Mouse (Mus musculus) midbrain, embryonic 16.5 days (tissue): ENCODE measurements around the gene Pigp. TPM values are rescaled to one million over a fixed set of nuclear protein-coding genes. Genes with fewer than 3 reads are reported as not detected.

ENCODE experiments used
- ATAC-seq: fragments of 200-750 bp; cut with Nextera tagmentation; 2 replicates; pipeline ENCODE4 v1.8.0; 2017; ENCODE audit warnings: moderate TSS enrichment
- H3K27ac ChIP-seq: fragments of 300-500 bp; sonication (generic); 2 replicates; pipeline ENCODE4 v1.5.1; 2014; ENCODE audit warnings: mild to moderate bottlenecking, low read length, mixed read lengths
- H3K27me3 ChIP-seq: fragments of 300-500 bp; sonication (generic); 2 replicates; pipeline ENCODE4 v1.6.1; 2014; ENCODE audit warnings: low read depth, low read length, mixed read lengths; ENCODE audit not compliant: control insufficient read depth, insufficient read depth
- H3K36me3 ChIP-seq: fragments of 300-500 bp; sonication (generic); 2 replicates; pipeline ENCODE4 v1.6.1; 2014; ENCODE audit warnings: mild to moderate bottlenecking, low read length, moderate library complexity, mixed read lengths; ENCODE audit not compliant: control insufficient read depth, insufficient read depth
- H3K4me1 ChIP-seq: fragments of 300-500 bp; sonication (generic); 2 replicates; pipeline ENCODE4 v1.6.1; 2014; ENCODE audit warnings: mild to moderate bottlenecking, low read length, mixed read lengths; ENCODE audit not compliant: control insufficient read depth, insufficient read depth
- H3K4me2 ChIP-seq: fragments of 300-500 bp; sonication (generic); 2 replicates; pipeline ENCODE4 v1.6.1; 2014; ENCODE audit warnings: mild to moderate bottlenecking, low read length, mixed read lengths
- H3K4me3 ChIP-seq: fragments of 300-500 bp; sonication (generic); 2 replicates; pipeline ENCODE4 v1.5.1; 2014; ENCODE audit warnings: low read depth, mild to moderate bottlenecking, low read length, moderate library complexity, mixed read lengths
- H3K9ac ChIP-seq: fragments of 300-500 bp; sonication (generic); 2 replicates; pipeline ENCODE4 v1.6.1; 2014; ENCODE audit warnings: low read depth, low read length, mixed read lengths
- H3K9me3 ChIP-seq: fragments of 300-500 bp; sonication (generic); replicated peaks from 2 replicates; pipeline ENCODE4 v1.6.1; 2014; ENCODE audit warnings: mild to moderate bottlenecking, low read length, mixed read lengths; ENCODE audit not compliant: control insufficient read depth, poor library complexity, severe bottlenecking
- WGBS: fragments of 180-500 bp; shearing (Covaris S2); extraction: QIAGEN DNeasy Blood & Tissue Kit; methylation state at CpG from one replicate; pipeline ENCODE4 v1.1.7; 2014; 5-methylcytosine and 5-hydroxymethylcytosine counted together
- polyA plus RNA-seq: library from polyadenylated mRNA; unstranded; fragments of >200 nt; fragmentation: Nextera tagmentation; extraction: Ambion mirVana; gene quantifications from 2 replicates; pipeline ENCODE4 v1.2.1, GENCODE M21; 2015

Gene Pigp
- polyA plus RNA-seq, 1 experiment from 2014 or later: 113 TPM

DNA sequence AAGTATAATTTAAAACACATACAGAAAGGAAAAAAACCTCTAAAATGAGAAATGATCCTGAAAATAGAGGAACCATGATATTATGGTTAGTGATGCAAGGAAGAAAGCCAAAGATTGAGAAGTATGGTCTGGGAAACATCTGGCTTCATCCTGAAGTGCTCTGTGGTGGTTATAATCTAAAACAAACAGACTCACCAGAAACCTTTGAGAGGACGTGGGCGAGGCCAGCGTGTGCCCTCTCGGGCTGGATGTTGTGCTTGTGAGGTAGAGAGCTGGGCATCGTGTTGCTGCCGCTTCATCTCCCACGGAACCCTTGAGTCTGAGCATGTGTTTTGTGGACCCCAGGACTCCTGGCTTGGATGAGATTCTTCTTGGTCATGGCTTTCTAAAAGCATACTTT, 25.0 kb upstream of the Pigp start:
- no peak for ATAC-seq
- 93% methylated on average over 7 of the region's 7 CpGs for WGBS

DNA sequence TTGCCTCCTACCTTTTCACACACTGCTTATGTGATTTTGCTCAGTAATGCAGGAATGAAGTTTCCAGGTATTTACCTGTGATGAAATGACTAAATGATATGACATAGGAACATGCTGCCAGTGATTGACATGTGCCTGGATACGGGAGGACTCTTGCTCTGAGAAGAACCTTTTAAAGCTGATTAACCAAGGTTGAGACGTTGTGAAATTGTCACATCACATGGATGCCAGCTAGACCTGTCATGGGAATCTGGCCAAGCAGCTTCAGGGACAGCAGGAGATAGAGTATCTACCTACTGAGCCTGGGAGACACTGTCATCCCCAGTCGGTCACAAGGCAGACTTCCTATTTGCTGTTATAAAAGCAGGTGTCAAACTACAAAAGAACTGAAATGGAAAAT, 23.4 kb upstream of the Pigp start:
- H3K9me3 ChIP-seq: no peaks in the 10 kb centered on the region
- WGBS: 65% methylated on average over 3 of the region's 3 CpGs
- ATAC-seq: no peak
- H3K36me3 ChIP-seq: peaks cover 7% of the 10 kb centered on the region
- no peaks in the 10 kb centered on the region; the same call in 1 of the 2 replicates for H3K4me1 ChIP-seq
- H3K4me2 ChIP-seq: no peak overlapping the region
- H3K27ac ChIP-seq: no peak overlapping the region
- H3K27me3 ChIP-seq: no peaks in the 10 kb centered on the region
- H3K9ac ChIP-seq: no peak overlapping the region
- H3K4me3 ChIP-seq: no peak overlapping the region

More for the DNA sequence above, 25.0 kb upstream of the Pigp start:
- H3K9ac ChIP-seq: no peak overlapping the region
- no peak overlapping the region for H3K27ac ChIP-seq
- H3K4me3 ChIP-seq: no peak overlapping the region
- H3K4me2 ChIP-seq: no peak overlapping the region
- H3K27me3 ChIP-seq: no peaks in the 10 kb centered on the region
- H3K36me3 ChIP-seq: peaks cover 7% of the 10 kb centered on the region
- H3K4me1 ChIP-seq: no peaks in the 10 kb centered on the region; the same call in 1 of the 2 replicates
- no peaks in the 10 kb centered on the region for H3K9me3 ChIP-seq

DNA sequence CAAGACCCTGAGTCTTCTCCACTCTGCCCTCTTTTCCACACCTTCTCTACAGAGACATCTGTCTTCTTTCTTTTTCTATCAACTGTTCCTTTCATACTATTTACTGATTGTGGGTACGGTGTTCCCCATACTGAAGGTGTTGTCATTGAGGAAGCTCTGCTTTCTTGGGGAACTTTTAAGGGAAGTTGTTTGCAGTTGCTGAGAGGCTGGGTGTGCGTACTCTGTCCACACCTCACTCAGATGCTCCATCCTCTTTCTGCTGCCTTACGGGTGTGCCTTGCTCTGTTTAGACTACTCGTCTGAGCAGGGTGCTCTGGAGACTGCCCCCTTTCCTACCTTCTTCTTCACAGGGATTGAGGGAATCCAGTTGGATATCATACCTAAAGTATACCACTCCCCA, 20.7 kb upstream of the Pigp start:
- H3K4me3 ChIP-seq: no peak overlapping the region
- no peaks in the 10 kb centered on the region for H3K27me3 ChIP-seq
- no peak overlapping the region for H3K9ac ChIP-seq
- WGBS: 89% methylated on average over 4 of the region's 4 CpGs
- no peak overlapping the region for H3K4me2 ChIP-seq
- H3K27ac ChIP-seq: no peak overlapping the region
- peaks cover 7% of the 10 kb centered on the region for H3K36me3 ChIP-seq
- ATAC-seq: no peak
- no peaks in the 10 kb centered on the region for H3K9me3 ChIP-seq
- H3K4me1 ChIP-seq: no peaks in the 10 kb centered on the region; the same call in 1 of the 2 replicates

DNA sequence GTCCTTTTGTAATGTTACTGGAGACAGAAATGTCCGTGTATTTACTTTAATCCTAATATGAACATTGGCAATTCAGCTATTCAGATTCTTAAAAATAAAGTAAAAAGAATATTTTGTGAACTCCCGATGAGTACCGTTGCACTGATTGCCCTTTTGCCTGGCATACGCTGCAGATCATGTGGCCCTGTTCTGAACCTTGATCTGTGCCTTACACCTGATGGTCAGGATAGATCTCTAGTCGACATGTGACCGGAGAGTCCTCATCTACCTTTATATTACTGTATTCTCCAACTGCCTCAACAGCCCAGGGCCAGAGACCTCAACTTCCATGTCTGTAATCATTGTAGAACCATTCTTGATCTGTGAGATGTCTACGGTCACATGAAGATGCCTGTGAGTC, 16.0 kb upstream of the Pigp start:
- no peak overlapping the region for H3K9ac ChIP-seq
- WGBS: 95% methylated on average over 7 of the region's 7 CpGs
- H3K27me3 ChIP-seq: no peaks in the 10 kb centered on the region
- no peak overlapping the region for H3K27ac ChIP-seq
- H3K36me3 ChIP-seq: no peaks in the 10 kb centered on the region
- no peak overlapping the region for H3K4me3 ChIP-seq
- no peaks in the 10 kb centered on the region for H3K9me3 ChIP-seq
- 0 out of 2 replicates have a peak, but pooled peaks cover 6% of the 10 kb centered on the region for H3K4me1 ChIP-seq
- ATAC-seq: no peak
- H3K4me2 ChIP-seq: no peak overlapping the region

DNA sequence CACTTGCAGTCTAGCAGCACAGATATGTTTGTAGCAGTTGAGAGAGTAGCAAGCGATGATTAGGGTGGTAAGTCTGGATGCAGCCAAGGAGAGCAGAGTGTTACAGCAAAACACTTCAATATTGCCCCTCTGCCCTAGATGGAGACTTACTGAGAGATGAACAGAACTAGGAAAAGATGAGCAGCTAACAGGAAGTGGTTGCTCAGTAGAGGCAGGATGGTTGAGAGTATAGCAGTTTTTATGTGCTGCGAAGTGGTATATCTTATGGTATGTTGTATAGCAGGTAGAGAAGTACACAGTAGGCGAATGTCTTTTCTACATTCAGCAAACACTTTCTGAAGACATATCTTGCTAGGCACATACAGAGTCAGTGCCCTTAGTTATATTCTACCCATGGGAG, 11.6 kb upstream of the Pigp start:
- Histone ChIP-seq H3K9me3 (no peaks in the 10 kb centered on the region), H3K27ac (no peak overlapping the region), H3K9ac (no peak overlapping the region), H3K4me2 (no peak overlapping the region), H3K4me3 (no peak overlapping the region), H3K4me1 (peaks cover 17% of the 10 kb centered on the region), H3K36me3 (no peaks in the 10 kb centered on the region), H3K27me3 (no peaks in the 10 kb centered on the region)
- ATAC-seq: no peak
- 97% methylated on average over 3 of the region's 3 CpGs for WGBS

GRCm38 (mm10) chr16:94379386-94379785, 7.7 kb upstream of the Pigp start:
- WGBS: 97% methylated on average over 1 of the region's 1 CpGs
- H3K4me2 ChIP-seq: no peak overlapping the region
- H3K27me3 ChIP-seq: no peaks in the 10 kb centered on the region
- H3K4me1 ChIP-seq: peaks cover 28% of the 10 kb centered on the region
- no peak overlapping the region for H3K9ac ChIP-seq
- H3K36me3 ChIP-seq: no peaks in the 10 kb centered on the region
- ATAC-seq: no peak
- no peak overlapping the region for H3K4me3 ChIP-seq
- H3K27ac ChIP-seq: no peak overlapping the region
- no peaks in the 10 kb centered on the region for H3K9me3 ChIP-seq

- ATAC-seq: peak; percentile 58
- Histone ChIP-seq H3K4me2 (peak overlapping the region; percentile 65), H3K36me3 (no peaks in the 10 kb centered on the region), H3K4me3 (peak overlapping the region; percentile 89), H3K4me1 (peaks cover 35% of the 10 kb centered on the region), H3K27ac (peak overlapping the region; percentile 100), H3K27me3 (no peaks in the 10 kb centered on the region), H3K9ac (peak overlapping the region; percentile 100), H3K9me3 (no peaks in the 10 kb centered on the region)
- 0% methylated on average over 40 of the region's 43 CpGs for whole genome bisulfite sequencing
These were observed 734 bp downstream of the Pigp start for GRCm38 (mm10) chr16:94370915-94371300.

DNA sequence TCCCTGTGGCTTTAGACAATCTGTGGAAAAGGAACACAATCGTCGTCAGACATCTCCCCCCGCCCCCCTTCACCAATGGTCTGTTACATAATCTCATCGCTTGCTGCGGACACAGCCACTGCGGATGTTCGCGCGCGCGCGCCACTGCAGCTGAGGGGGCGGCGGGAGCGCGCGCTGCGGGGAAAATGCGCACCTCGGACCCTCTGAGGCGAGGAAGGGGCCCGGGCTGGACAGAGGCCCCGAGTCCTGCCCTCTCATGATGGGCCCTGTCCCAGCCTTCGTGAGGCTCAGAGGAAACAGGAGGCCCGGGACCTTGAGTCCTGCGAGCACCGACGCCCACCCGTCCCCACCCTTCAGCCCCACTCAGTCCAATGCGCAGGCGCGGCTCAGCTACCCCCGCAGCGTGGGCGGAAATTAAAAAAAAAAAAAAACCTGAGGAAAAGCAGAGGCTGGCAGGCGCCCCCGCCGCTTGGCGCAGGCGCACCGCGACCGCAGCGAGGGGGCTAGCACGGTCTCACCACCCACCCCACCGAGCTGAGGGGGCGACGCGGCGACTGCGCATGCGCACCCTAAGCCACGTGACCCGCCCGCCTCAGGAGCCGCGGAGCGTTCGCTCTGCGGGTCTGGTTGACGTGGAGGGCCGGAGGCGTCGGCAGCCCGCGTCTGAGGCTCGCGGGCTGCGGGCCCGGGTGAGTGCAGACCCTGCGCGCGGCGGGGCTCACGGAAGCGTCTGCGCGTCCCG, 1.3 kb downstream of the Pigp start, which contains the start of gene Ttc3:
Ttc3 (plus strand) TSS at position 446 of the 742 bp plus-strand sequence.
- peak within 1 kb of the TSS; percentile 83 for H3K4me2 ChIP-seq
- no peaks in the 10 kb centered on the region for H3K27me3 ChIP-seq
- peak; percentile 76 for ATAC-seq
- H3K27ac ChIP-seq: peak within 1 kb of the TSS; percentile 100
- no peaks in the 10 kb centered on the region for H3K9me3 ChIP-seq
- peaks cover 34% of the 10 kb centered on the region for H3K4me1 ChIP-seq
- under 1% methylated on average over 66 of the region's 79 CpGs for WGBS
- peak within 1 kb of the TSS; percentile 100 for H3K9ac ChIP-seq
- H3K36me3 ChIP-seq: no peaks in the 10 kb centered on the region
- H3K4me3 ChIP-seq: peak within 1 kb of the TSS; percentile 89

- no peaks in the 10 kb centered on the region for H3K27me3 ChIP-seq
- peak overlapping the region; percentile 83 for H3K4me2 ChIP-seq
- no peaks in the 10 kb centered on the region for H3K36me3 ChIP-seq
- peak overlapping the region; percentile 89 for H3K4me3 ChIP-seq
- peak overlapping the region; percentile 83 for H3K9ac ChIP-seq
- H3K27ac ChIP-seq: peak overlapping the region; percentile 100
- WGBS: 5% methylated on average over 6 of the region's 6 CpGs
- peaks cover 30% of the 10 kb centered on the region for H3K4me1 ChIP-seq
- no peaks in the 10 kb centered on the region for H3K9me3 ChIP-seq
- ATAC-seq: peak; percentile 3; the same call in 1 of the 2 replicates
These were observed 2.0 kb downstream of the Pigp start for GRCm38 (mm10) chr16:94369596-94370172.
